Mouse (Mus musculus): Measurements from ENCODE around the gene Slc25a17. TPM values are rescaled to one million over a fixed set of nuclear protein-coding genes. Genes with fewer than 3 reads are reported as not detected.

Gene Slc25a17
- polyA plus RNA-seq, 2 experiments: 94.6 to 124 TPM

- Histone ChIP-seq H3K27me3 (ENCODE audit: control insufficient read depth, insufficient read depth, low read length) (no peaks in the 10 kb centered on the region), H3K9ac (ENCODE audit: low read depth, low read length, severe bottlenecking) (no peak overlapping the region), H3K27ac (replicated peaks; ENCODE audit: low read depth, low read length) (no peak overlapping the region), H3K4me1 (ENCODE audit: control insufficient read depth, insufficient read depth, low read length) (no peaks in the 10 kb centered on the region), H3K36me3 (ENCODE audit: control insufficient read depth, insufficient read depth, low read length) (peaks cover 64% of the 10 kb centered on the region), H3K9me3 (ENCODE audit: control insufficient read depth, low read length) (no peaks in the 10 kb centered on the region), H3K4me2 (replicated peaks; ENCODE audit: low read depth, low read length, severe bottlenecking) (no peak overlapping the region), H3K4me3 (replicated peaks; ENCODE audit: low read length) (no peak overlapping the region)
- WGBS: 75% methylated on average over 3 of the region's 3 CpGs
- TF ChIP-seq POLR2A (IDR thresholded peaks at IDR 0.05; ENCODE audit: borderline replicate concordance, extremely low read depth, insufficient read depth, insufficient read length): no peak
- no peak for DNase-seq (ENCODE audit: low spot score)
- no peak for ATAC-seq (ENCODE audit: low FRiP score, low read depth)
Observed at GRCm38 (mm10) chr15:81330816-81331433, 29.7 kb downstream of the Slc25a17 start.

DNA sequence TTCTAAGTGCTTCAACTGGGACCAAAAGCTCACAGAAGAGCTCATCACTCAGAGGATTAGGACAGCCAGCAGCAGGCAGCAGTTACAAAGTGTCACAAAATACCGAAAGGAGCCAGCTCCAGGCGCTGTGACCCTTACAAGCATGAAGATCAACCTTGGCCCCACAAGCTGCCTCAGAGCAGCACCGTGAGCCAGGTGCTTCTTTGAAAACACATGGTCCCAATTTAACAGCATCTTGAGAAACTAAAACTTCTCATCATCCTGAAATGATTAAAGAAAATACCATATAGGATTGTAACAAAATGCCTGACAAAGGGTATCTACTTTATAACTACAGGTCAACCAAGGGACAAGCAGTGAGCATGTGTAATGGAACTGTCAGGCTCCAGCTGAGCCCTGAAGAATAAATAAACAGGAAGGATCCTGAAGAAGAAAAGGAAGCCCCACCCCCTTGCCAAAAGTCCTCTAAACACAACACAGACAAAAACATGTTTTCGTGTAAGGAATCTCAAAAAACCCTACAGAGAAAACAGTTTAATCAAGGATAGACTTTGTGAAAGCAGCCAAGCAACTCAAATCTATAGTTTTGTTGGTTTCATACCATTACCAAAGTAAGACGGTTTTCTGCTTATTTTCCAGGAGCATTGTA, 30.8 kb downstream of the Slc25a17 start:
- no peaks in the 10 kb centered on the region for H3K9me3 ChIP-seq (ENCODE audit: control insufficient read depth, low read length)
- no peak overlapping the region for H3K4me3 ChIP-seq (replicated peaks; ENCODE audit: low read length)
- DNase-seq (ENCODE audit: low spot score) (no peak), ATAC-seq (ENCODE audit: low FRiP score, low read depth) (no peak)
- H3K4me1 ChIP-seq (ENCODE audit: control insufficient read depth, insufficient read depth, low read length): no peaks in the 10 kb centered on the region
- H3K27ac ChIP-seq (replicated peaks; ENCODE audit: low read depth, low read length): no peak overlapping the region
- H3K4me2 ChIP-seq (replicated peaks; ENCODE audit: low read depth, low read length, severe bottlenecking): no peak overlapping the region
- peaks cover 66% of the 10 kb centered on the region for H3K36me3 ChIP-seq (ENCODE audit: control insufficient read depth, insufficient read depth, low read length)
- H3K9ac ChIP-seq (ENCODE audit: low read depth, low read length, severe bottlenecking): no peak overlapping the region
- no peak for TF ChIP-seq POLR2A (IDR thresholded peaks at IDR 0.05; ENCODE audit: borderline replicate concordance, extremely low read depth, insufficient read depth, insufficient read length)
- H3K27me3 ChIP-seq (ENCODE audit: control insufficient read depth, insufficient read depth, low read length): no peaks in the 10 kb centered on the region
- WGBS: 35% methylated on average over 5 of the region's 5 CpGs

DNA sequence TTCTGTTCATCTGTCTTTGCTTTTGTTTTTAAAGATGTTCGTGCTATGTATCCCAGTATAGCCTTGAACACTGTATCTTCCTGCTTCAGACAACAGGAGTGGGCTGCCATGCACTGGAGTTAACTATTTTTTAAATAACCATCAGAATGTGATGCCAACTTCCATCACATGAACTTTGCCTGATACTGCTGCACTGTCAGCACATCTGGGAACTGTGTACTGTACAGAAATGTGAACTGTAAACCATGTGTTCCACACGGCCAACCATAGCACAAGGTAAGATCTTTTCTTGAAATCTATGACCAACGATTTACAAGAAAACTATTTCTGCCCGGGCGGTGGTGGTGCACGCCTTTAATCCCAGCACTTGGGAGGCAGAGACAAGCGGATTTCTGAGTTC, 33.1 kb downstream of the Slc25a17 start:
- Histone ChIP-seq H3K4me1 (ENCODE audit: control insufficient read depth, insufficient read depth, low read length) (no peaks in the 10 kb centered on the region), H3K9ac (ENCODE audit: low read depth, low read length, severe bottlenecking) (no peak overlapping the region), H3K27me3 (ENCODE audit: control insufficient read depth, insufficient read depth, low read length) (no peaks in the 10 kb centered on the region), H3K36me3 (ENCODE audit: control insufficient read depth, insufficient read depth, low read length) (peaks cover 61% of the 10 kb centered on the region), H3K4me3 (replicated peaks; ENCODE audit: low read length) (no peak overlapping the region), H3K27ac (replicated peaks; ENCODE audit: low read depth, low read length) (no peak overlapping the region), H3K9me3 (ENCODE audit: control insufficient read depth, low read length) (no peaks in the 10 kb centered on the region), H3K4me2 (replicated peaks; ENCODE audit: low read depth, low read length, severe bottlenecking) (no peak overlapping the region)
- no peak for DNase-seq (ENCODE audit: low spot score)
- 87% methylated on average over 7 of the region's 7 CpGs for WGBS
- no peak for ATAC-seq (ENCODE audit: low FRiP score, low read depth)
- TF ChIP-seq POLR2A (IDR thresholded peaks at IDR 0.05; ENCODE audit: borderline replicate concordance, extremely low read depth, insufficient read depth, insufficient read length): no peak

DNA sequence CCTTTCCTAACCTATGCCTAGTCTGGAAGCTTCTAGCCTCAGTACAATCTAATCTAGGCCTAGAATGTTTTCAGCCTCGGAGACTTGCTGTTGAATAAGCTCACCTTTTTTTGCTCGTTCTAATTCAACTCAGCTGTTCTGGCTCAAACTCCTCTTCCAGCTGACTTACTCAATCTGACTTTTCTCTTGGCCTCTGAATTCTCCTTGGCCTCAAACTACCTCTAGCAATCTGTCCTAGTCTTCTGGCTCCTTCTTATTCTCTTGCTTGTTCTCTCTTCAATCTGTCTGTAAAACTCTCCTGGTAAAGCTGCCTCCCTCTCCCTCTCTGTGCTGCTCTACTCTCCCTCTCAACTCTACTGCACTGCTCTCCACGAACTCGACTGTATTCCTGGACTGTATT, 35.6 kb downstream of the Slc25a17 start:
- peak; percentile 9 for DNase-seq (ENCODE audit: low spot score)
- Histone ChIP-seq H3K9ac (ENCODE audit: low read depth, low read length, severe bottlenecking) (no peak overlapping the region), H3K27ac (replicated peaks; ENCODE audit: low read depth, low read length) (no peak overlapping the region), H3K9me3 (ENCODE audit: control insufficient read depth, low read length) (no peaks in the 10 kb centered on the region), H3K4me3 (replicated peaks; ENCODE audit: low read length) (no peak overlapping the region), H3K4me2 (replicated peaks; ENCODE audit: low read depth, low read length, severe bottlenecking) (no peak overlapping the region), H3K4me1 (ENCODE audit: control insufficient read depth, insufficient read depth, low read length) (no peaks in the 10 kb centered on the region), H3K36me3 (ENCODE audit: control insufficient read depth, insufficient read depth, low read length) (peaks cover 77% of the 10 kb centered on the region), H3K27me3 (ENCODE audit: control insufficient read depth, insufficient read depth, low read length) (no peaks in the 10 kb centered on the region)
- no peak for ATAC-seq (ENCODE audit: low FRiP score, low read depth)
- TF ChIP-seq POLR2A (IDR thresholded peaks at IDR 0.05; ENCODE audit: borderline replicate concordance, extremely low read depth, insufficient read depth, insufficient read length): no peak
- 63% methylated on average over 4 of the region's 4 CpGs for WGBS

DNA sequence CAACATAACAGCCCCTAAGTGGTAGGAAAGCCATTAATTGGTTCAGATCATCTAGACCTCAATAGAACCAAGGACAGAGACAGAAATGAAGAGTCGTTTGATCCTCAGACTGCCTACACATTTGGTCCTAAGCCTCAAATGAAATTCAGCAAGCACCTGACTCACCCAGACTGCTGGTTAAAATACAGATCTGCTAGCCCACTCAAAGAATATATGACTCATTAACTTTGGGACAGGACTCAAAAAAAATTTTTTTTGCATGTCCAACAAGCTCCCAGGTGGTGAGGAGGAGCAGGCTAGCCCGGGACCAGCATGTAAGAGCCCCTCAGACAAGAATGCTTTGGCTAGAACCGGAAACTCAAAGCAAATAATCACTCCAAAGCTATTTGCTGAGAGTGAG, 40.5 kb downstream of the Slc25a17 start:
- no peak for TF ChIP-seq POLR2A (IDR thresholded peaks at IDR 0.05; ENCODE audit: borderline replicate concordance, extremely low read depth, insufficient read depth, insufficient read length)
- H3K27me3 ChIP-seq (ENCODE audit: control insufficient read depth, insufficient read depth, low read length): no peaks in the 10 kb centered on the region
- 98% methylated on average over 3 of the region's 3 CpGs for WGBS
- no peak overlapping the region for H3K4me2 ChIP-seq (replicated peaks; ENCODE audit: low read depth, low read length, severe bottlenecking)
- peaks cover 80% of the 10 kb centered on the region for H3K36me3 ChIP-seq (ENCODE audit: control insufficient read depth, insufficient read depth, low read length)
- no peak for DNase-seq (ENCODE audit: low spot score)
- no peak for ATAC-seq (ENCODE audit: low FRiP score, low read depth)
- H3K4me3 ChIP-seq (replicated peaks; ENCODE audit: low read length): no peak overlapping the region
- no peaks in the 10 kb centered on the region for H3K4me1 ChIP-seq (ENCODE audit: control insufficient read depth, insufficient read depth, low read length)
- H3K27ac ChIP-seq (replicated peaks; ENCODE audit: low read depth, low read length): no peak overlapping the region
- H3K9me3 ChIP-seq (ENCODE audit: control insufficient read depth, low read length): no peaks in the 10 kb centered on the region
- no peak overlapping the region for H3K9ac ChIP-seq (ENCODE audit: low read depth, low read length, severe bottlenecking)
